Mouse (Mus musculus) stomach, postnatal 0 days (tissue): ENCODE results near the gene Por.

Experiments
- CTCF ChIP-seq: IDR thresholded peaks from 2 replicates; pipeline ENCODE4 v1.5.1; 2016; ENCODE audit warnings: antibody characterized with exemption, low read depth, mild to moderate bottlenecking, moderate library complexity
- EP300 ChIP-seq: optimal IDR thresholded peaks from 2 replicates; pipeline ENCODE3; 2016; ENCODE audit warnings: antibody characterized with exemption

DNA sequence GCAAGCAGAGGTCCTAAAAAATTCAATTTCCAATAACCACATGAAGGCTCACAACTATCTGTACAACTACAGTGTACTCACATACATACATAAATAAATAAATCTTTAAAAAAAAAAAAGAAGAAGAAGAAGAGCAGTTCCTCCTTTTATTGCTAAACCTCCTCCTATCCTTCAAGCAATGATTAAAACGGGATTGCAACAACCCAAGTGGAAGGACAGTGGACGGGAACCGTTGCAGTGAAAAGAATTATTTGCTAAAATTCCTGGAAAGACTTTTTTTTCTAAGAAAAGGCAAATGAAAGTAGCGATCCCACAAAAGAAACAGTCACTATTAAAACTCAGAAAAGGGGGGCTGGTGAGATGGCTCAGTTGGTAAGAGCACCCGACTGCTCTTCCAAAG, 2.9 kb upstream of the Por start:
- no peak for TF ChIP-seq CTCF
- TF ChIP-seq EP300, result no peak
